Mouse (Mus musculus) naive thymus-derived CD4-positive, alpha-beta T cell, adult 2 months (primary cell): ENCODE measurements around the gene Mmp14.

Source experiments
- DNase-seq: peaks from one replicate; pipeline ENCODE4 v3.0.0-alpha.2; 2011; ENCODE audit warnings: low read depth

The Mmp14 gene

DNA sequence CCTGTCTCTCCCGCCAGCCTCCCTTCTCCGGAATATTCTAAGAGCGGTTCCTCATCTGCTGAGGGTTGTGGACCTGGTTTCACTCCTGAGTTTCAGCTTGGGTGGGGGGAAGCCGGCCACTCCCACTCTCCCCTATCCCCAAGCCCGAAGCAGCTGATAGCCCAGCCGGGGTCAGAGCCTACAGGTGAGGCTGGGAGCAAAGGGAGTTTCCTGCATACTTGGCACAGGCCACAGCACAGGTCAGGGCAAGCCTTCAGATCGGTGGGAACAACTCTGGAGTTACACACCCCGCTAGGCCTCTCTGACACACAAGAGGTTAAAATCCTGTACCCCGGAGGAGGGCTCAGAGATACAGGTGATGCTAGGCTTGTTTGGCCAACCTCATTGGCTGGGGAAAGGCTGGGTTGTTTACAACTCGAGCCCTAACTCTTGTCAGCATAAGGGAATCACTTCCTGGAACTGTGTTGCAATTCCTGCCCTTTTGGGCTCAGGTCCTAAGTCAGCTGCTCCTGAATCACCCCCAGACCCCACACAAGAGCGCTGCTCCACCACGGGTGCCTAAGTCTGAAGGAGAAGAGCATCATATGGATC is 2.6 kb downstream of the Mmp14 start:
- no peak for DNase-seq

DNA sequence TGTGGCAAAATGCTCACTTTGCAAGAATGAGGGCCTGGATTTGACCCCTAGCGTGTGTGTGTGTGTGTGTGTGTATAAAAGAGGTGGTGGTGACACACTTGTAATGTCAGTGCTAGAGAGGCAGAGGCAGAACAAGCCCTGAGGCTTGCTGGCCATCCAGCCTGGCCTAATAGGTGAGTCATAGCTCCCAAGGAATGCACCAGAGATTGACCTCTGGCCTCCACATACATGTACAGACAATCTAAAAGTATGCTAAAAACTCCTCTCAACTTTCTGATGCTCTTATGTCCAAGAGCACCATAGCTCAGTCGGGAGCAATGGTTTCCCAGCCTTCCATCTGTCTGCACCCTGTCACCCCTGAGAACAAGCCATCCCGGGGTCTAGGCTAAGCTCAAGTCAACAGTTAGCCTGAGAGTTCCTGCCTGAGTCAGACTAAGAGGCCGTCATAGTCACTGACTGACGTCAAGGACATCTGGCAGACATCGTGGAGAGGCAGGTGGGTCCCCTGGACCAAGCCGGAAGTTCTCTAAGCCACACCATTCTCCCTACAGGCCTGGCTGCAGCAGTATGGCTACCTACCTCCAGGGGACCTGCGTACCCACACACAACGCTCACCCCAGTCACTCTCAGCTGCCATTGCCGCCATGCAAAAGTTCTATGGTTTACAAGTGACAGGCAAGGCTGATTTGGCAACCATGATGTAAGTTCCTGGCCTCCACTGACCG is 3.9 kb downstream of the Mmp14 start:
- DNase-seq = no peak

DNA sequence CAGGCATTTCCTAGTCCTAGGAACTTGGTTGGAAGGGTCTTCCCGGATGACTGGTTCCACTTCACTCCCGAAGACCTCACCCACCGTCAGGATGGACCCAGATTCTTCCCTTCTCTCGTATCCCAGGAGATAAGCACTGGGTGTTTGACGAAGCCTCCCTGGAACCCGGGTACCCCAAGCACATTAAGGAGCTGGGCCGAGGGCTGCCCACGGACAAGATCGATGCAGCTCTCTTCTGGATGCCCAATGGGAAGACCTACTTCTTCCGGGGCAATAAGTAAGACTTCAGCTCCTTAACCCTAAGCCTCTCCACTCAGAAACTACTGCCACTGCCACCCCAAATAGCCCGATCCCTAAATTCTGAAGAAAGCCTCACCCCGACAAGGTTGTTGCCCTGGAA is 7.7 kb downstream of the Mmp14 start:
- no peak for DNase-seq

DNA sequence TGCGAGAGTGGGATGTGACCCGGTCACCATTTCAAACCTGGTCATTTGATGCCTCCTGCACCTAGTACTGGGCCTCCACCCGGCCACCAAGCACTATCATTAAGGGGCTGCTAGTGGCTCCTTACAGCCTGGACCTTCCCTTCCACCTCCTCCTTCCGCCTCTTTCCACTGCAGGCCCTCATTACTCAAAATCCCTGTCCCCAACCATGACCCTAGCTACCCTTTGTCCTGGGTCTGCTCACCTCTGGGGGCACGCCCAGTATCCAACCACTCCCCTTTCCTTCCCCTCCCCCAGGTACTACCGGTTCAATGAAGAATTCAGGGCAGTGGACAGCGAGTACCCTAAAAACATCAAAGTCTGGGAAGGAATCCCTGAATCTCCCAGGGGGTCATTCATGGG is 8.2 kb downstream of the Mmp14 start:
- DNase-seq = no peak

DNA sequence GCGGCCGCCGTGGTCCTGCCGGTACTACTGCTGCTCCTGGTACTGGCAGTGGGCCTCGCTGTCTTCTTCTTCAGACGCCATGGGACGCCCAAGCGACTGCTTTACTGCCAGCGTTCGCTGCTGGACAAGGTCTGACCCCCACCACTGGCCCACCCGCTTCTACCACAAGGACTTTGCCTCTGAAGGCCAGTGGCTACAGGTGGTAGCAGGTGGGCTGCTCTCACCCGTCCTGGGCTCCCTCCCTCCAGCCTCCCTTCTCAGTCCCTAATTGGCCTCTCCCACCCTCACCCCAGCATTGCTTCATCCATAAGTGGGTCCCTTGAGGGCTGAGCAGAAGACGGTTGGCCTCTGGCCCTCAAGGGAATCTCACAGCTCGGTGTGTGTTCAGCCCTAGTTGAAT is 9.1 kb downstream of the Mmp14 start:
- DNase-seq = no peak

DNA sequence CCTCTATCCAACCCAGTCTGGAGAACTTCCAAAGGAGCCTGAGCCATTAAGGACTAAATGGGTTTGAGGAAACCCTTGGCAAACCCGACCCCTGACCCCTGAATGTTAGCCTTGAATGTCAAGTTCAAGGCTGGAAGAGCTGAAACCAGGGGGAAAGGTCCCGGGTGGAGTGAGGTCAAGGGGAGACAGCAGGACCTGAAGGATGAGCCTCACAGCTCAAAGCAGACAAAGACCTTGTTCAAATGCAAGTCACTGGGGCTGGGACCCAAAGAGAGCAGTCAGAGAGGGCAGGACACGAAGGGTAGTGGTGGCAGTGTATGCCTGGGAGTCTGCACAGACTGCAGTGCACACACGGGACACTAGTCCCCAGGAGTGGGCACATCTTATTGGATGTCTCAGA is 10.0 kb downstream of the Mmp14 start:
- DNase-seq = no peak

DNA sequence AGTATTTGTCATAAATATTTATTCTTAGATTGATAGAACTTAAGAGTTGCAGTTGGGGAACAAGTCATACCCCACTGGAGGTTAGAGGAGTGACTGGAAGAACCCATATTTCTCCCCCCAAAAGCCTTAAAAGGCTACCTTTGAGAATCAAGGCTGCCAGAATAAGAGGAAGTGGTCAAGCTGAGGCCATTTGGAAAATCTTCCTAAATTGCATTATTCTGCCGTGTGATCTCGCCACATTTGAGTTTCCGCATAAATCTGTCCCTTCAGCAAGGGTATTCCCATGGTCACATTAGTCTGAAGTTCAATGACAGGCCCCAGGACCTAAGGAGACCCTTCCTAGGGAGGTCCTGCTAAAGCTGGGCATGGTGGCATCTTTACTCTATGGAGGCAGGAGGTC is 11.1 kb downstream of the Mmp14 start:
- DNase-seq = no peak

DNA sequence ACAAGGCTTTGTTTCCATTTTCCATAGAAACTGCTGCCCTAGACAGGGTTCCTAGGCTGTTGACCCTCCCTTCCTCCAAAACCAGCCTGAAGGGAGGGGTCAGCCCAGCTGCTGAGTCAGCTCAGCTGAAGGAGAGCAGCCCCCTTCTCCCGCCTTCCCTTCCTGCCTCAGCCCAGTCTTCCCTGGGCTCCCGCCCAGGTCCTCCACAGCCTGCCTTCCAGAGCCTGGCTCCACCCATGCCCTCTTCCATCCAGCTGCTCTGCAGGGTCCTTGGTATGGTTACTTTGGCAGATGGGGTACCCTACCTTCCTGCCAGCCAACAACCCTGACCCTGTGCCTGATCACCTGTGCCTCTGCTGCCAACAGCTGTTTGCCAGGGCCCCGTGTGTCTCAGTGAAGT is 11.8 kb downstream of the Mmp14 start:
- no peak for DNase-seq

DNA sequence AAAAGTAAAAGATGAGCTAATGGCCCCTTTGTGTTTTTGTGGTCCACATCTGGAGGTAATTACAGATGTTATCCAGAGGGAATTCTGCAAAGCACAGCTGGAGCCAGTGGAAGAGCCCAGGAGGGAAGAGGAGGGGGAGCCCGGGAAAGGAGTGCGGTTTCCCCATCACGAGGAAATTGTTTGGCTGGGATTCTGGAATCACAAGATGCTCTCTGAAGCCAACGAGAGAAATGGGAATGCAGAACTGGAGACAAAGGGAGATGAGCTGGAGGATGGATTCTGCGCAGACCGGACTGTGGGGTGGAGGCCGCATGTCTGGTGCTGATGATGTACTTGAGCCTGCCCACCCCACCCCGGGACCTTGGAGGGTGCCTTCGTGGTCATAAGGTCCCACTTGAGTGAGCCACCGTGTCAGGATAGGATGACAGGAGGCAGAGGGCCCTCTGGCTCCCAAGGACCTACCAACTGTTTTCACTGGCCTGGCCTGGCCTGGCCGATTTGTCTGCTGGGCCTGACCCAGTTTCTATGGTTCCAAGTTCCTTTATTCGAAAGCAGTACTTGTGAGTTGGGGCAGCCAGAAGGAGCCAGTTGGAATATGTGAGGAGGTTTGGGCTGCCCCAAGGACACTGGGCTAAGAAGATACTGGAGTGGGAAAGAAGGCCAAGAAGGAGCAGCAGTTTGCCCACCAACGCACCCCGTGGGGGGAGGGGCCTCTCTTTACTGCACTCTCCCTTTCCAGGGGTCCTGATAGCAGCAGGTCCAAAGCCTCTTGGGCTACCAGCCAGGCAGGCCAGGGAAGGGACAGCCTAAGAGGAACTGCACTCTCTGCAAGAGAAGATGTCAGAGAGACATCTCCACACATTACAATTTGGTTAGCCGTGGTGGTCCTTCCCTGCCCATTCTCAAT is 12.6 kb downstream of the Mmp14 start:
- no peak for DNase-seq

DNA sequence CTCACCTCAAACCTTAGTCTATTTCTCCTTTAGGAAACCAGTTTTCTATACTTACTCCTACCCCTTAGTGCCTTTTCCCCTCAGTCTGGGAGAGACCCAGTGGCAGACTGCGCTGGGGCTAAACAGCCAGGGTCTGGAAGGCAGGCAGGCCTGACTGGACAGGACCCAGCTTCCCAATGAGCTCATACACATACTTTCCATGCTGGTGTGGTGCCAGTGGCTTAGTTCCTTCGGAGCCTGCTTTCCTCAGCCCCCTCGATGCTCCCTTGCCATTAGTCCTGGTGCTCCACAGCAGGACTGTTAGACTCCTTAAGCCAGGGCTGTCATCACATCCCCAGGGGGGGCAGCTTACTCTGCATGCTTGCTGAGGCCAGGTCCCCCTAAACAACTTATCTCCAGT is 14.1 kb downstream of the Mmp14 start:
- no peak for DNase-seq

DNA sequence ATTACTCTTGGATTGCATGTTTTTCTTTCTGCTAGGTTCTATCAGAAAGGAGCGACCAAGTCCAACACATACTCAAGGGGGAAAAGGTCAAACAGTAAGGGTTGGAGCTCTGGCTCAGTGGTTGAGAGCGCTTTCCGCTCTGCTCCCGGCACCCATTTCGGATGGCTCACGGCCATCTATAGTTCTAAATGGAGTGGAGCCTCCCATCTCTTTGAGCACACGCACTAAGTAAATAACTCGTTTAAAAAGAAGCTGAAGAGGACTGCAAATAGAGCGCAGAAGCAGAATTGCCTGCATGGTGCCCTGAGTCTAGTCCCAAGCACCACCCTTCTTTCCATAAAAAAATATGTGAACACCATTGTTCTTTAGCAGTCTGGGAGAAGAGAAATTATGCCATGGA is 22.2 kb downstream of the Mmp14 start:
- DNase-seq = no peak

DNA sequence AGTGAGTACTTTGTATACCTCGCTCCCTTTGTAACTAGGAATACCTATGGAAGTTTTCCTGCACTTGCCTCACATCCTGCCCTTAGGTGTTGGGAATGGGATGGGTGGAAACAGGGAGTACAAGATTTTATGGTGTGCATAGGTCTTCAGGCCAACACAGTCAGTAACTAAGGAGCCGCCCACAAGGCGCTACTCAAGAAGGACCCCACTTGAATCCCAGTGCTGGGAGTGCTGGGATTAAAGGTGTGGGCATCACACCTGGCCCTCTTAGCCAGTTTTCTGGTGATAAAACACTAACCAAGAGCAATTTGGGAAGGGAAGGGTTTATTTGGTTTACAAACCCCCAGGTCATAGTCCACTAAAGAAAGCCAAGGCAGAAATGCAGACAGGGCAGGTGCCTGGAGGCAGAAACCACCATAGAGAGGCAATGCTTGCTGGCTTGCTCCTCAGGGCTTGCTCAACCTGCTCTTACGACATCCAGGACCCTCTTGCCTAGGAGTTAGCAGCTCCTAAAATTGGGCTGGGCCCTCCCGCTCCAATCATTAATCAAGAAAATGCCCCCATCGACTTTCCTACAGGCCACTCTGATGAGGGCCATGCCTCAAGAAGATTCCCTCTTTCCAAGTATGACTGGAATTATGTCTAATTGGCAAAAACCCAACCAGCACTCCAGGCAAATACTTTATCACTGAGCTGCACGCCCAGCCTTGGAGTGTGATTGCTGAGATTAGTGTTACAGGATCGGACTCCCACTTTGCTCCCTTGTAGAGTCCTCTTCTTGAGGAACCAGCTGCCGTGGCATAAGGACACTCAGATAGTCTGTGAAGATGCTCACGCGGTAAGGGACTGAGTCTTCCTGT is 23.5 kb downstream of the Mmp14 start:
- no peak for DNase-seq

DNA sequence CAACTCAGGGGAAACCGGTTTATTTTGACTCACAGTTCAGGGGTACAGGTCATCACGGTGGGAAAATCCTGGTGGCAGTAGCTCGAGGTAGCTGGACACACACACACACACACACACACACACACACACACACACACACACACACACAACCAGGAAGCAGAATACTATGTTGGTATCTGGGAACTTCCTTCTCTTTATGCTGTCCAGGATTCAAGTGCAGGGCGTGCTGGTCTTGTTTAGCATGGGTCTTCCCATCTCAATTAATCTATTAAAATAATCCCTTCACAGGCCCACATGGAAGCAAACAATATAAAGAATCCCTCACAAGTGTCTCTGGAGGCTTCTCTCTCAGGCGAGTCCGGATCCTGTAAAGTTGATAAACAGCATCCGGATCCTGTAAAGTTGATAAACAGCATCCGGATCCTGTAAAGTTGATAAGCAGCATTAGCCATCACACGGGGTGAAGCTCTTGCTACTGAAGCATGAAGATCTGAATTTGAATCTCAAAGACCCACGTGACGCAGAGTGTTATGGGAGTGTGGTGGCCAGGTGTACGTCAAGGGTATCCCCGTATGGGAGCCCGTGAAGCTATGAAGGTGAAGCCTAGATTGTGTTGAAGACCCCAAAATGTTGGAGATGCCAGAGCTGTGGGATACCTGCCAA is 26.6 kb downstream of the Mmp14 start:
- no peak for DNase-seq

DNA sequence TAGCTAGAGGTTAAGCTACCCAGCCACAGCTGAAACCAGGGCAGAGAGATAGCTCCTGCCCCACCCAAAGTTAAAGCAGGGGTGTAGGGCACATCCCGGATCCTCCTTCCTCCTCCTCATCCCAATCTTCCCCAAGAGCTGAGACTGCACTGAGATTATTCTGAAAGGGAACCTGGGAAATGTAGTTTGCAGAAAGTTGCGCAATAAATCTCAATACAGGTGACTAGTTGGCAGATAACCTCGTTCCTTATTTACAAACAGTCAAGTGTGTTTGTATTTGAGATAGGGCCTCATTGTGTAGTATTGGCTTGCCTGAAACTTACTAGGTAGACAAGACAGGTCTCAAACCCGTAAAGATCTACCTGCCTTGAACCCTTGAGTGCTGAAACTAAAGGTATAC is 30.7 kb downstream of the Mmp14 start:
- no peak for DNase-seq

DNA sequence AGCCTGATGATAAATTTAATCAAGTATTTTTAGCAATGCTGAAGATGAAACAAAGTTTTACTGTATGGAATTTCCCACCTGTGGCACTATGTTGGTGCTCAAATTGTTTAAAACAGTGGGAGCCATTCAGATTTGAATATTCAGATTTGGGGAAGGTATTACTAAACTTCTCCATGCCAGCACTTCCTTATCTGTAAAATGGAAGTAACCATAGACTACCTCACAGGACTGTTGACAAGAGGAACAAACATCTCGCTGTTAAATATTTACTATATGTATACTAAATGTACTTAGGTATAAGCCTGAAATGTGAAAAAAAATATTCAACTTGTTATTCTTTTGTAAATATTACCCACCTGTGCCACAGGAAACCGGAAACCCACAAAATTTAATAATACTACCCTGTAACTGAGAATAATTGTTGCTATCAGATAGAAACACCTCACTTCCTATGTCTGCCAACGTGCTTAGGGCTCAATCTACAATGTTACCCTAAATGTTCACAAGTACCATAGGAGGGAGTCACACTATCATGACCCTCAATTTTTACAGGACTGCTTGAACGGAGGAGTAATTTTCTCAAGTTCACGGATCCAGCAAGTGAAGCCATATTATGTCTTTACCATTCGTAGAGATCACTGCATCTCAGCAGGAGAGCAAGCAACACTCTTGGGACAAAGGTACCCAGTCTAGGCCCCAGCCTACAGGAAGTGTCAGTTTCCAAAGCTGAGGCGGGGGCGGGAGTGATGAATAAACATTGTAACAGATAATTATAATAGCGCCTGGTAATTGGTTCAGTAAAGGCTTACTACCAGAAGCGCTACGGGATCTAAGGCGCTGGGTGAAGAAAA is 31.9 kb downstream of the Mmp14 start:
- no peak for DNase-seq

DNA sequence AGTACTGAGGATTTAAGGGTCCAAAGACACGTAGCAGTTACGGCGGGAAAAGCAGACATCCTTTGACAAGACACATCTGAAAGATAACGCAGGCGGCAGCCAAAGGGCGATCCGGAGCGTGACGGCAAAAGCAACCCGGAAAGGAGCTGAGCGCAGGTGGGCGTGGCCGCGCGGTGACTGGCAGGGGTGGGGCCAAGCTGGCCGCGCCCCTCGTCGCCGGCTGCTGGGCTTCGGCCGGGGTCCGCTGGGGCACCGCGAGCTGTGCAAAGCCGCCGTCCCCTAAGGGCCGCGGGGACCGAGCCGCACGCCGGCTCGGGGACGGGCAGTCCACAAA is 32.5 kb downstream of the Mmp14 start, which contains the start of gene Lrp10:
Lrp10 (plus strand) TSS at position 179 of the 334 bp plus-strand sequence.
- peak; percentile 93 for DNase-seq

DNA sequence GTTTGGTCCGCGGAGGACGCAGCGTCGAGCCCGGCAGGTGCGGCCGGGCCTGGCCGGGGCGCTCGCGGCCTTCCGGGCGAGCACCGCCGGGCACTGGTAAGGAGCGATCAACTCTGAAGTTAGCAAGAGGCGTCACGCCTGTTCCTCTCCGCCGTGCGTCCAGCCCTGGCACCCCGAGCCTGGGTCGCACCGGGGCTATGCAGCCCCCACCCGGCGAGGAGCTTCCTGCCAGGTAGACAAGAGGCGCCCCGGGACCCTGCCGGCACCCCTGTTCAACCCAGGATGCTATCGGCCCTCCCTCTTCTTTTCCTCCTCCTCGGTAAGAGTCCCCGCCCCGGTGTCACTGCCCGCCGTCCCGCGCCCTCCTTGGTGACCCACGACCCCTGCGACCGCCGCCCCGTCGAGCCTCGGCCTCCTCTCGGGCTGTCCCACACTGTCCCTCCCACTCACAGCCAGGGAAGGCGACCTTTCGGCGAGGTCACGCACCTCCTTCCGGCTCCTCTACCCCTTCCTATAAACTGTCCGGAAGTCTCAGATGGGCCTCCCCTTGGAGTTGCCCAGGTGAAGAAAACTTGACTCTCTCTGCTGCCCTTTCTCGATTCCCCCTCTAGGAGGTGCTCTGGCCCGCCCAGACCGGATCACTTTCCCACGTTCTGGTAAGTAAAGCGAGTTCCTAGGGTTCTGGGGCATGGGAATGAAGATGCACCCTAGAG is 33.0 kb downstream of the Mmp14 start:
- DNase-seq = peak; percentile 83

DNA sequence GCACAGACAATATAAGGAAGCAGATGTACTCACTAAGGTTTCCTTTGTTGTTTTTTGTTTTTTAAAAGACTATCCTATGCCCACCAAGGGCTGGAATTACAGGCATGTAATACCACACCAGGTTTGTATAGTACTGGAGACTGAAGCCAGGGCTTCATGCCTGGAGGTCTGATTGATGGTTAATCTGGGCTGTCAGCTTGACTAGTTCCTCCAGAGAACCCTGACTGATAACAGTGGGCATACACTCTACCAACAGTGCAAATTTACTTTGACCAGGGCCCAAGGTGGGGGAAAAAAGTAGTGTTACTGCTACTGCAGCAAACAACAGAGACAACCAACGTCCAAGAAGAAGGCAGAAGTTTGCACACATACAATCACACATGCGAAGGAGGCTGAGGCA is 40.1 kb downstream of the Mmp14 start:
- DNase-seq = no peak

DNA sequence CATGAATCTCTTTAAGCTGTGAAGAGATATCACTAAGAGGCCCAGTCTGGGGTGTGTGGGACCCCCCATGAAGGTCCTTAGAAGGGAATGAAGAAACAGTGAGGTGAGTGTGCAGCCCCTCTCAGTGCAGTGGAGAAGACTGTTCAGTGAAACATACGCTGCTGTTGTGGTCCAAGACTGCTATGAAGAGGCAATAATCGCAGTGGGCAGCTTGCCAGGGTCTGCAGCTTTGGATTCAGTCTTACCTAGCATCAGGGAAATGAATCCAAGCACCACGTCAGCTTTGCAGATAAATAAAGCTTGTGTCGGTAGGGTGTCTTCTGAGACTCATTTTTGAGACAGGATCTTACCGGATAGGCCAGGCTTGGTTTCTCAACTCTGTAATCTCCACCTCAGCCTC is 41.3 kb downstream of the Mmp14 start:
- DNase-seq = no peak

DNA sequence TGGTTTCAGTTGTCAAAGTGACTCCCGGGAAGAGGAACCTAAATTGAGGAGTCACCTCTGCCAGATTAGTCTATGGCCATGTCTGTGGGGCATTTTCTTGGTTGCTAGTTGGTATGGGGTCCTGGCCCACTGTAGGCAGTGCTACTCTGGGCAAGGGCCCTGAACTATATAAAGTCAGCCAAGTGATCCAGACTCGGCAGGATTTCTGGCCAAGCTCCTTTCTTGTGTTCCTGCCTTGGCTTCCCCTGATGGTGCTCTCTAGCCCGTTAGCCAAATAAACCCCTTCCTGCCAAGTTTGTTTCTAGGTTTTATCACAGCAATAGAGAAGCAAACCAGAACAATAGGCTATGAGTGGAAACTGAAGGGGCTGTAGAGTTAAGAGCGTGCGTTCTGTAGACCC is 43.3 kb downstream of the Mmp14 start:
- DNase-seq = no peak
